Mouse (Mus musculus) CH12.LX (cell line): ENCODE measurements around the gene Ddx52.

ENCODE experiments used
- CTCF ChIP-seq, 2 experiments: IDR thresholded peaks in 1 of 2; conservative IDR thresholded peaks in 1 of 2; 2 replicates each; pipeline ENCODE4 v1.5.1; 2011 to 2012; ENCODE audit warnings: low read depth in 2 of 2, low read length in 2 of 2, improper control_type of control experiment in 1 of 2, inconsistent platforms in 1 of 2, mild to moderate bottlenecking in 1 of 2, moderate library complexity in 1 of 2
- EP300 ChIP-seq: IDR thresholded peaks from 2 replicates; pipeline ENCODE4 v1.6.1; 2011; ENCODE audit warnings: low read length, improper control_type of control experiment
- RCOR1 ChIP-seq: conservative IDR thresholded peaks from 2 replicates; pipeline ENCODE4 v1.6.1; 2012; ENCODE audit warnings: low read depth, mild to moderate bottlenecking, inconsistent platforms, low read length, improper control_type of control experiment
- ZMIZ1 ChIP-seq: IDR thresholded peaks from 2 replicates; pipeline ENCODE4 v1.6.1; 2012; ENCODE audit warnings: low read depth, mild to moderate bottlenecking, inconsistent platforms, low read length, improper control_type of control experiment

- TF ChIP-seq ZMIZ1 (no peak), RCOR1 (no peak), CTCF (conservative IDR thresholded peaks at IDR 0.05 in 1 of 2, IDR thresholded peaks at IDR 0.05 in 1 of 2; ENCODE audit: low read depth in 2 of 2, low read length in 2 of 2) (no peak), EP300 (no peak)
These were observed 53.7 kb downstream of the Ddx52 start for GRCm38 (mm10) chr11:83995535-83995950.
